Mouse (Mus musculus) layer of hippocampus, postnatal 36 days (tissue): ENCODE data around the gene Pappa2. TPM values are rescaled to one million over a fixed set of nuclear protein-coding genes. Genes with fewer than 3 reads are reported as not detected.

ENCODE experiments used
- DNase-seq, 2 experiments: peaks; one replicate each; pipeline ENCODE4 v3.0.0; 2022
- total RNA-seq, 2 experiments: library from RNA; stranded (reverse); gene quantifications; 2 replicates each; pipeline ENCODE4 v1.2.3; 2021

Pappa2 gene
- total RNA-seq, result 1 to 10 TPM in 1 of 2 experiments, under 1 TPM in 1; 0.75 to 1.2 TPM

DNA sequence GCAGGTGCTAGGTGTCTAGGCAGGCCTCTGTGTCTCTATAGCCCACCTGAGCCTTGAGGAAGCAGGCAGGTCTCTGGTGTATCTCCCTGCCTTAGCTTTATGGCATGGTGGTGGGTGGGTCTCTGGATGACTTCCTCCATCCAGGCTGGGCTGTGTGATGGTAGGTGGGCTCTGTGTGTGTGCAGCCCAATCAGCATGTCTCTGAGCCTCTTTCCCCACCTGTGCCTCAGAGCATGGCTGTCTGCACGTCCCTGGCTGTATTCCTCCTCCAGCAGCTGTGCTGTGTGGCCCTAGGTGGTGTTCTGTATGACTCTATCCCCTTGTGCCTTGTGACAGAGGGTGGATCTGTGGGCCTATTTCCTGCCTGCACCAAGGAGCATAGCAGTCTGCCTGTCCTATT, at the start of gene Pappa2:
Pappa2 (minus strand) TSS at position 101 of the 400 bp plus-strand sequence.
- no peak for DNase-seq

DNA sequence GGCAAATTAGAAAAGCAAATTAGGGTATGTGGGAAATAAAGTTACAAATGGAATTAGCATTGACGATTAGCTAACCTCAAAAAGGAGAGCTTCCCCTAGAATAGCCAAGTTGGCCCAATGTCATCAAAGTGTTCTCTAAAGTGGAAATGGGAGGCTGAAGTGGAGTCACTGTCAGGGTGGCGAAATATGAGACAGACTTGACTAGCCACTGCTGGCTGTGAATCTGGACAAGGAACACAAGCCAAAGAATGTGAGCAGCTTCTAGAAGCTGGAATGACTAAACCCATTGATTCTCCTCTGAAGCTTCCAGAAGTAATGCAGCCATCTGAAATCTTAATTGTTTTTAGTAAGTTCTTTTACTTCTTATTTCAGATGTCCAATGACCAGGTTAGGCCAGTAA, 48.8 kb upstream of the Pappa2 start:
- no peak for DNase-seq

DNA sequence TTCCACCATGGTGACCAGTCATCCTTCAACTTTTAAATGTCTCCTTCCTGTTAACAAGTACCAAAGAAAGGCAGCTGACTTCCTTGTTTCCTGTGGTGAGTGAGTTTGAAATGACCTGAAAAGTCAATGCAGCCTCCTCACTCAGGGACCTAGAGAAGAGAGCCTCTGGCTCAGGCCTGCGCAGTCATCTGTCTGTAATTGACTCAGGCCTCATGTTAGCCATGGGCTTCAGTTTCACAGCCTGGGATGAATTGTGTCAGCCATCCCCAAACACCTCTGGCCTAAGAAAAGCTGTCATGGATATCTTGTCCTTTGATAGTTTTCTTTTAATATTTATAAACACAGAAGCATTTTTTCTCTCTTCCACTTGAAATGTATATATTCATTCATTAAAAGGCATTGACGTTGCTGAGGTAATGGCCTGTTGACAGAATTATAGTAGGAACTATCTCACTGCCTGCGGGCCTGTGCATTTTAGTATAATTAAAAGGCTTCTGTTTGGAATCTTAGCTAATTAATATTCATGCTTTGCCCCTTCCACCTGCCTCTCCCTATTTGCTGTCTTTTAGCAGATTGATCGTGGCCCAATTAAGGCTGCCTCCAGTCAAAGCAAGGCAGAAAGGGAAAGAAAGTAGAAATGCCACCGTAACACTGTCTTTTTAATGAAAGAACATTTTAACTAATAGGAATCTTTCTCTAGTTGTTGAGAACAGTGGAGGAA, 34.8 kb upstream of the Pappa2 start:
- no peak for DNase-seq

DNA sequence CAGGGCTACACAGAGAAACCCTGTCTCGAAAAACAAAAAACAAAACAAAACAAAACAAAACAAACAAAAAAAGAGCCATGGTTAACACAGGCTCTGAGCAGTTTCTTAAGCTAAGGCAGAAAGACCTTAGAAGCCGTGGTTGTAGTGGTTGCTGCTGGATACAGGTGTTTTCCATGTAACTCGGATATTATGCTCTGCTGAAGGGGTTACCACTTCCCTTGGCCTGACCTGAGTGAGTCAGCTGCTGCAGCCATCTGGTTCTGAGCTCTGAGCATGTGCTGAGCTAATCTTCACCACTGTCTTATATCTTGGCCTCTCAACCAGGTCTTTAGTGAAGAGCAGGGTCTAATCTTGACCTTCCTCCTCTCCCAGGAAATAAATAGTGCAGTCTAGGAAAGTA, 6.8 kb upstream of the Pappa2 start:
- DNase-seq, result no peak

DNA sequence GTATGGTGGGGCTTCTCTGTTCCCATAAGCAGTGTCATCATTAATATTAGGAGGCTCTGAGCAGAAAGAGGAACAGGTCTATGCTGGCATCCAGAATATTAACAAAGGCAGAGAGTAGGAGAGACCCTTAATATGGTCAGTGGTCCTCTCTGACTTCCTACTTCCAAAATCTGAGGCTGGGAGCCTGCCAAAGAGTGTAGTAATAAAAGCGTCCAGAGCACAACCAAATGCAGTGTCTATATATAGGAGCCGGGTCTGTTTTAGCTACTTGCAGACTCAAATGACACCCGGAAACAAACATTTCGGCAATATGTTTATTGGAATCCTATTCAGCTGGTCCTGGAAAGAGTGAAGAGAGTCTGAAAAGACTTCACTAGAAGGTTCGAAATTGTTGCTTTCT, 17.9 kb downstream of the Pappa2 start:
- DNase-seq, result no peak

DNA sequence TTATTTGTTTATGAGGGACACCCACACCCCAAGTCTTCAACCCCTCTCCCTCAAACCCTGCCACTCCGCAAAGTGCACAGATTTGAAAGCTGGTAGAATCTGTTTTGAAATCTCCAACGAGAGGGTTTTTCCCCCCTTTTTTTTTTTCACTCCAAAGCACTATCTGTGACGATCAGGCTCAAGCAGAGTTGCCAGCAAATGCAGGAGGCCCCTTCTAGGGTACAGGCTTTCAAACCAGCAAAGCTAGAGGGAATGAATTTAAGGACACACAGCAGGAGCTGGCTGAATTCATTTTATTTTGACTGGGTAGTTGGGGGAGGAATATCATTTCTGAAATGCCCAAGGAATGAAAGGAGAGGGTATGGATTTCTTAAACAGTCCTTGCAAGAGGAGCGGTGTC, 19.3 kb downstream of the Pappa2 start:
- no peak for DNase-seq

DNA sequence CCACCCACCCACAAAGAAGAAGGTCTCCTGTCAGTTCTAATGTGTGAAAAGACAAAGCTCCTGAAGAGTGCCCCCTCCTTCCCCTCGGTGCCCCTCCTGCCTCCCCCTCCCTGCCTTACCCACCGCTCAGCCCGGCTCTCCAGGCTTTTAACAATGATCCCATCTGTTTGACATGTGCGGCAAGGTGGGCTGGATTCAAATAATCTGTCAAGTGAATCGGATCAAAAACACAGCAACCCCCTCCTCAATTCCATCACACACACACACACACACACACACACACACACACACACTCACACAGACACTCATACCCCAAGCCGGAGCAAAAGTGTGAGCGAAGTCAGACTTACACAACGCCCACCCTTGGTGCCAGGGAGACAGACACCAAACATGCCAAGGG, 19.7 kb downstream of the Pappa2 start:
- no peak for DNase-seq

DNA sequence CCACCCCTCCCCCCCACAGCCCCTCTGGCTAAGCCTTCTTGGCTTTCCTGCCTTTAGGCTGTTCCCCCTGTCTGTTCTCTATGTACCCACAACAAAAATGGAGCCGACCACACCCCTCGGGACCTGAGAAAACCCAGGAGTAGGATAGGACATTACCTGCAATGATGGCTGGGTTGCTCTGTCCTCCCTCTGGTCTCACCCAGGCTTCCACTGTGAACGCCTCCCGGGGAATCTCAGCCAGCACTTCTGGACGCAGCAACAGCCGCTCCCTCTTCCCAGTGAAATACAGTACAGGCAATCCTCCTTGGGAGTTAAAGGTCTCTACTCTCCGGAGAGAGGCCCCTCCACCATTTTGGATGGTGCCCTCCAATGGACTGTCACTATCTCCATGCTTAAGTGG, 23.9 kb downstream of the Pappa2 start:
- no peak for DNase-seq

DNA sequence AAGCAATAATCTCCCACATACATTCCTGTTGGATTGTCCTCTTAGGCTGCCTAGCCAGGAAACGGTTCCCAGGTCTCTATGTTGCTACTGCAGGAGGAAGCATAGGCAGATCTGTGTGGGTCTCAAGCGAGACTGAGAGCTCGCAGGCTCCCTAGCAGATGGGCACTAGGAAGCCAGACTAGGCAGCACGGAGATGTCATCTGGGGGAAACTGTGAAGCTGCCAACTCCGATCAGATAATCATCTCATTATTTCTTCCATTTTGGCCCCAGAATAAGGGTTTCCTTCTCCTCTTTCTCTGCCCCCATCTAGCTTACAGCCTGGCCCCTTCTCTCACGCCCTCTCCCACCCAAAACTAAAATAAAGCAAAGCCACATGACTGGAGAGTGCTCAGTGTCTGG, 25.5 kb downstream of the Pappa2 start:
- peak; percentile 56 to 63 for DNase-seq

DNA sequence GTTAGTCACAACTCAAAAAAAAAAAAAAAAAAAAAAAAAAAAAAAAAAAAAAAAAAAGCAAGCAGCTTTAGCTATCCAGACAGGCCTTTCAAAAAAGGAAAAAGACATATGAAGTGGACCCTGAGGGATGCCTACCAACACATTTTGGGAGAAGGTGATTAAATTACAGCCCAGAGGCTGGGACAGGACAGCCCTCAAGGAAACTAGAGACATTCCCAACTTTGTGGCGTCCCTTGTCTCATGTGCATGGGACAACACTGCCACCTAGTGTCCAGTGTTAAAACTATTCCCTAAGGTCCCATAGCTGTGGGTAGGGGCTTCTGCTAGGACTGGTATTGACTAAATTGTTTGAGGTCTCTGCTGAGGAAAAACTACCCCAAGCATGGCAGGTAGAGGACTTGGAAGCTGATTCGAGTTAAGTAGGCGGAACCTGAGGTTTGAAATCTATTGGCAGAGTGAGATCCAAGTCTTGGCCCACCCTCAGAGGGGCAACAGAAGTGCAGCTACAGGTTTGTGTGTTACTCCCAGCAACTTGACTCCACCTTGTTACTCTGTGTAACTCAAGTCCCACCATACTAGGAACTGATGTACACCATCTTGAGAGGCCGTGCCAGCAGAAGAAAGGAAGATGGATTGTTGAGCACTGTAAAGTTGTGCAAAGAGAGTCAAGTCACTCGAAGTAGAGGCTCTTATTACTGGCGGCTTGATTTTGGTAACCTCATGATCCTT, 26.6 kb downstream of the Pappa2 start:
- DNase-seq, result peak; percentile 41 to 60

DNA sequence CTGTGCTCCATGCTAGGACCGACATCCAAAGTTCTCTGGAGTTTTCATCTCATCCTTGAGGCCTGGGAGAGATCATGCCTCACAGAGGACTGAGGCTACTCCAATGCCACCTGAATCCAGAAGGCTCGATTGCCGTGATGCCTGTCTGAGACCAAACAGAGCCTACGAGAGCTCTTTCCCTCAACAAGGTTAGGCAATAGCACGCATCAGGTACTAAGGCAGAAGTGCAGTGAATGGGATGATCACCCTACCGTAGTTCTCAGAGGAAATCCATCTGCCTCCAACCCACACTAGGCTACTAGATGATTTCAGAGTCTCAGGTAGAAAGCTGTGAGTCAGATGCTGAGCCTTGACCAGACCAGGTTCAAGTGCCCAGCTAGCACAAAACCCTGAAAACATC, 31.2 kb downstream of the Pappa2 start:
- DNase-seq, result no peak

DNA sequence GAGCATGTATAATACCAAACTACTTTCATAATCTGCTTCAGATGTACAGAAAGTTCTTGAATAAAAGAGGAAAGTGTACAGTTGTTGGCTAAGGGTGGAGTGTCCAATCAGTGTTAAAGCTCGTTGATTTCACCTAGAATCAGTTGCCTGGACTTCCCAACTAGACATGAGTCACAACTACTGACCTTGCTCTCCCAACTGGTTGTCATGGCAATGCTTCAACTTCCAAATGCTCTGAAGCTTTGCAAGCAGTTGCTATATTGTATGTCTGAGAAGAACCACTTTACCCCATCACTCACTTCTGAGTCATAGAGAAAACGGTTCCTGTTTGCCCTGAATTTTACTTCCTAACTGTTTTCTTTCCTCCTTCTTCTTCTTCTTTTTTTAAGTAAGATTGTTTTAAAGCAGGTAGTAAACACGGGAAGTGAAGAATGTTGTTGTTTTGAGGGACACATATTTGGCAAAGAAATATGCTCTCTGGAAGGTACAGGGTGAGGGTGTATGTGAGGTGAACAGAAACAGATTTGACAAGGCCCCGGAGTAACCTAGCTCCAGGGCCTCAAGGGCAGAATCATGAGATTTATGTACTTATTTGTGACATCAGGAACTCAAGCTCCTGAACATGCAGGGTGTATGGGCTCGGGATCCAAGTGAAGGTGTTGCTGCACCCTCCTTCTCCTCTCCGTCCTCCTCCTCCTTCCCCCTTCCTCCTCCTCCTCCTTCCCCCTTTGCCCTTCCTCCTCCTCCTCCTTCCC, 32.1 kb downstream of the Pappa2 start:
- DNase-seq, result no peak

DNA sequence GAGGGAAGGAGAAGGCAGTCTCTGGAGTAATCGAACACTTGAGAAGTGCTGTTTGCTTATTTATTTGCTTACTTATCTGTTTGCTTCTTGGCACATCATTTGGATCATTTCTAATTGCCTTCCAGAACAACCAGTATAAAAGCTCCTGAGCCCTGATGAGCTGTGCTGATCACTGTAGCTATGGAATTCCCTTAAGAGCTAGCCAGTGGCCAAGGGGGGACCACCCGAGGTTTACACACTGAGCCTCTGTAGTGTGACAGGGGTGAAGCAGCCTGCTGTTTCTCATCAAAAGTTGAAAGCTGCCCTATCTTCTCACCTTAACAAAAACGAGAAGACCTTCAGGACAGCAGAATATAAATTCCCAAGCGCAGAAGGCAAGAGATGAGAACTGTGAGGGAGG, 35.4 kb downstream of the Pappa2 start:
- DNase-seq, result no peak

DNA sequence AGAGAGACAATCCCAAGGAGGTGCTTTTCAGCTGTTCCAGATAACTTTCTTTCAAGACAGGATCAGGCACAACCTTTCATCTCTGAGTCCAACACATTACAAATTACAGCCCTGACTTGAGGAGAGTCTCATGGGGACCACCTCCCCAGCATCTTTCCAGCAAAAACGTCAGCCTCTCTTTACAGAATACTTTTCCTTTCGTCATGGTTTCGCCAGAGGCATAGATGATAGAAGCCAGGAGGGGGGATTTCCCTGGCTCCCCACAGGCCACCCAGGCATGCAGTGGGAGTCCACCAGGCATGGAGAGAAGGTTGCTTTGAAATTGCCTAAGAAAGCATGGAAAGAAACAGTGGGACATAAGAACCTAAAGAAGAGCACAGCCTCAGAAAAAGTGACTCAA, 37.4 kb downstream of the Pappa2 start:
- DNase-seq, result no peak

DNA sequence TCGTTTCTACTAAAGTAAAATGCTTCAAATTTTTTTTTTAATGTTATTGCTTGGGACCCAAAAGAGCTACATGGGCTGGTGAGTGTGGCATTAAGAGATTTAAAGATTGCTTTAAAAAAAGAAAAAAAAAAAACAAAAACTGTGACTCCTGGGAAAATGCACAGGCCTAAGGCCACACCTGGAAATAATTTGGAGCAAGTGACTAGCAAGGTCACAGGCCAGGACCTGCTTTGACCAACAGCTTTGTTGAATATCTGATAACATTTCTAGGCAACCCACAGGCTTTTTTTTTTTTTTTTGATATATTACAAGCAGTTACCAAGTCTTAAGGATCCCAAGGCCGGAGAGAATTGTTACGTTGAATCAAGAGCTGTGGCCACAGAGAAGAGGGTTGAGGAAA, 39.3 kb downstream of the Pappa2 start:
- DNase-seq, result no peak

DNA sequence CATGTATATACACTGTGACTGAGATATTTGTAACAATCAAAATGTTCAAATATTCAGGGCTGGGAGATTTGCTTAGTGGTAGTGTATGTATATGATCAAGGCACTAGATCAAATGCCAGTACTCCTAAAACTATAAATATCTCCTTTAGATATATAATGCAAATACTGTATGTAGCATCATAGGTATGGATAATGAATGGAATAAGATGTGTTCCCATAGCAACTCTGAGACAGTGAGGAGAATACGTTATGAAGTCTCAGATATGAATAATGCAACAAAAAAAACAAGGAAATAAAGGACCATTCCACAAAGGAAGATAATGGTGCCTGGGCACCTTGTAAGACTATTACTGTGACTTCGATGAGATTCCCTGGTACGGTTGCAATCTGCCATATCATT, 45.8 kb downstream of the Pappa2 start:
- DNase-seq, result no peak

DNA sequence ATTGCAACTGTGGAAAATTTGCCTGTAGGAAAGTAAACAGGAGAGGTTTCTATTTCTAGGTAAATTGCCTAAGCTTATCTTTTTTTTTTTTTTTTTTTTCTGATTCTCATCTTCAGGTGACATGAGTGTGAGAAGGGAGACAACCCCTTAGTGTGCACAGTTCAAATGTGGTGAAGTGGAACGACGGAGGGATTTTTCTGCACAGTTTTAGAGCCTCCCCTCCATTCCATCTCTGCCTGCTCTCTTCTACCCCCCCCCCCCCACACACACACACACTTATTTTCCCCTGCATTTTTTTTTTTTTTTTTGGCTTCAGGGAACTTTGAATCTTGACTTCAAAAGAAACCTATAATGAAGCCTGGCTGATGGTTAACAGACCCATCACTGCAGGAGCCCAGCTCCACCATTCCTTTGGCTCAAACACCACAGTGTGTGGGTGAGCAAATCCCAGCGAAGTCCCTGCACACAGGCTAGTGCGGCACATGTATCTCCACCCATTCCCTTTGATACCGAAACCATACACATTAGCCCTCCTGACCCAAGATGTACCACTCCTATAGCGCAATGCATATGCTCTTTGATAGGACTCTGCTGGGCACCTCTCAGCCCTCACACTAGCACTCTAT, 49.0 kb downstream of the Pappa2 start:
- DNase-seq, result no peak

DNA sequence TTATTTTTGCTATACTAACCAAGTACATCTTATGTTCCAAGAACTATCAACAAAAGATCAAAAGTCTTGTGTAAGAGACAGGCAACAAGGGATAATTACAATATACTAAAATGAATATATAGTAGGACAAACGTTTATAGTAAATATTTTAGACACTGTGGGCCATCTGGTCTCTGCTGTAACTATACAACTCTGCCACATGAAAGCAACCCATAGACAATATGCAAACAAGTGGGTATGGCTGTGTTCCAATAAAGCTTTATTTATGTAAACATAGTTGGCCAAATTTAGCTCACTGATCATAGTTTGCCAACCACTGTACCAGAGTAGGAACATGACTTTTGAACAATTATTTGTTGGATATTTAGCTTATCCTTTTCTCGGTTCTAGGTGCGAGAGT, 50.9 kb downstream of the Pappa2 start:
- no peak for DNase-seq

DNA sequence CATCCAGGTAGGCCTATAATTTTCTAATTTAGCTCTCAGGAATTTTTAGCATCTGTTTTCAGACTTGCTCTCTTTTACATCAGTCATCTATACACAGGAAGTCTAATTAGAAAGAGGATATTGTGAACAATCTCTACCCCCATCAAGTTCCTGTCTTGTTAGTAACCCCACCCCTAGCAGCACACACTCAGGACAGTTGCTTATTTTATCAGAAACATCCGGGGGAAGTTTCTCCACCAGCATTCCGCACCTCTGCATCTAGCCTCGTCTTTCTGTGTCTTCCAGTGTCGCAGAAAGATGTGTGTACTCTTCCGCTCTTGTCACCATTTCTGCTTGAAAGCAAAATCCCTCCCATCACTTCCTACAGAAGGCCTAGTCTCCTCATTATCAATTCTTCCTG, 59.8 kb downstream of the Pappa2 start:
- no peak for DNase-seq

DNA sequence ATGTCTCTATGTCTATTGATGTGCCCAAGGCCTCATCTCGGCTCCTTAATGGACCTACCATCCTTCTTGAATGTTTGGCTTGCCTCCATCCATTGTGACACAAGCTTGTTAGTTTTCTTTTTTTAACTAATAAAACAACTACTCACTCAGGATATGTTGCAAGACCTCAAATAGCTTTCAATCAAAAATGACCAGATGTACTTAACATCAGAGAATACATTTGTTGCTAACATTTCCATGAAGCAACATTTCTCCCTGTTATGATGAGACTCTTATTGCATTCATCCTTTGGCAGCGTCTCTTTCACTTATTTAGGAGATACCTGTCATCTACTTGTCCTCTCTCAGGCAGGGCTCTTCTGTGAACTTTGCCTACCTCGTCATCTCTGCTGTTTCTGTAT, 61.4 kb downstream of the Pappa2 start:
- no peak for DNase-seq

DNA sequence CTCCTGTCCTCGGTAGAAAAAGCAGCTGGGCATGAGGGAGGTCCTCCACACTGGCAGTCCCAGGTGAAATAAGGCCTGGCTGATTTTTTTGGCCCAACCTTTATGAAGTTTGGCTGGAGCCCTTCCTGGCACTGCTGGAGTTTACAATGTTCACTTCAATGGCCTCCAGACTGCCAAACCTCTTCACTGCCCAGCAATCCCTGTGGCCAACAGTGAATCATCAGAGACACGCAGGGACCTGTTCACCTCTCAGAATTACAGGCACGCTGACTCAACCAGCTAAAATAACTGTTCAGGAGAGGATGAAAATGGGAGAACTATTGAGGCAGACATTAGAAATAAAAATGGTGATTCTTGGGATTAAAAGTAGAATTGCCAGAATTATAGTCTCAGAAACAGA, 63.2 kb downstream of the Pappa2 start:
- DNase-seq, result no peak

DNA sequence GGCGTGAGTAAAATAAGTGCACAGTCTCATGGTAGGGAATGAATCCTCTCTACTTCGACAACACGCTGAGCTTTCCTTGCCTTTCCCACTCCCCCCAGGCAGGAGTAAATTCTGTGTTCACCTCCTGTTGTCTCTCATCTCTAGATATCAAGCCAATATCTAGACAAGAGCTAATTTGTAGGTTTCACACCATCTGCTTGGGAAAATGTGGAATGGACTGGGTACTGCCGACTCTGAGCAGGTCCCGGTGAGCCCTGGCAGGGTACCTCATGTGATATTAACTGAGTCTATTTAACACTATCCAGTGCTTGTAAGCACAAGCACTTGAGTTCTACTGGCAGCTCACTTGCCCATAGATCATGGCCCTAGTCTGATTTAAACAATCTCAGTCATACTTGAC, 64.7 kb downstream of the Pappa2 start:
- DNase-seq, result no peak

DNA sequence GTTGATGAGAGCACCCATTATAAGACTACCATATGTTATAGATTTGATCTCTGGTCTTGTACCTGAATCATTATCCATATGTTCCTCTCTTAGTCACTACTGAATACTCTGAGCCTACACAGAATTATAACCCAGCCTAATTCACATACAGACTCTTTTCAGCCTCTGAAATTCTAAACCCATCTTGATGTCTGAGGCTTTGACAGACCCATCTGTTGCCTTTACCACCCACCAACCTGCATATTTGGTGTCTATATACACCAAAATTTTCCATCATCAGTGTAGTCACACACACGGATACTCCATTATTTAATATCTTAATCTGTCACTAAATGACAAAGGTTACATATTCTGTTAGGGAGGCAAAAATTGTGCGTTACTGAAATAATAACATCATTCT, 69.6 kb downstream of the Pappa2 start:
- DNase-seq, result no peak
